Mouse (Mus musculus) 3134 (cell line): ENCODE data around the gene Nfib.

ENCODE experiments used
- DNase-seq: peaks from one replicate; pipeline ENCODE4 v3.0.0-alpha.2; 2011; ENCODE audit warnings: low spot score; ENCODE audit not compliant: insufficient read length; ENCODE audit errors: extremely low read depth

The Nfib gene

DNA sequence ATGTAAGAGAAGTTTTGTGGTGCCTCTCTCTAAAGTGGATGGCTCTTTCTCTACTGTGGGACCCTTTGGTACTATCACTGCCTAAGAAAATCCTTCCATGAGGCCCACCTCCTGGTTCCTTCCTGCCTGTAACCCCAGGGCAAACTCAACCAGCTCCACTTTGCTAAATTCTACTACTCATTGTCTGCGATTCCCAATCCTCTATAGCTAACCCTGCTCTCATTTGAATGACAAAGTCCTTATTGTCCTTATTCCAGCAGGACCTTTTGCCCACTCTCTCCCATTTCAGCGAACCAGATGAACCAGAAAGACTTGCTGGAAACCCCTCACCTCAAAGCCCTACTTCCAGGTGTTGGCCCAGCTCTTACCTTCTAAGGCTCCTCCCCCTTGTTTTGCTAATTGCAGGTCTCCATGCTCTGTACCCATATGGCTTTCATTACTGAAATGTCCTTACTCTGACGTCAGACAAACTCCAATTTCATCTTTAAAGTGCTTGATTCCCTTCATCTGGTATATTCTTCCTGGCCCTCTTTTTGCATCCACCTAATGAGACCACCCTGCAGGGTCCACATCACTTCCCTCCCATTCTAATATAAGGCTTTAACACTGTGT is 304.0 kb downstream of the Nfib start:
- DNase-seq, result no peak

DNA sequence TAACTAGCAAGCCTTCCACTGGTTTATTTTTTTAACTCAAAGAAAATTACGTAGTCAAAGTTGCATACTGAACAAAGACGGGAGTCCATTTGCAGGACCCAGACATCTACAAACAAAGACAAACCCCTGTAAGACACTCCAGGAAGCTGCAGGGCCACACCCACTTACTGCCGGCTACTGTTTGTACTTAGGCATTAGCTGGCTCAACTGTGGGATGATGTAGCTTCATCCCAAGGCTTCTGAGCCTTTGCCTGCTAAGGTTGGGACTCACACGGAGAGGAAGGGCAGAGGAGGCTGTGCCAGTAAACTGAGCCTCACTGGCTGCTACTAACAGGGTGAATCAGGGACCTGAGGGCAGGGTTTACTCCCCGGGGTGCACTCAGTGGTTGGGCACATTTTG is 305.0 kb downstream of the Nfib start:
- DNase-seq, result peak; percentile 76

DNA sequence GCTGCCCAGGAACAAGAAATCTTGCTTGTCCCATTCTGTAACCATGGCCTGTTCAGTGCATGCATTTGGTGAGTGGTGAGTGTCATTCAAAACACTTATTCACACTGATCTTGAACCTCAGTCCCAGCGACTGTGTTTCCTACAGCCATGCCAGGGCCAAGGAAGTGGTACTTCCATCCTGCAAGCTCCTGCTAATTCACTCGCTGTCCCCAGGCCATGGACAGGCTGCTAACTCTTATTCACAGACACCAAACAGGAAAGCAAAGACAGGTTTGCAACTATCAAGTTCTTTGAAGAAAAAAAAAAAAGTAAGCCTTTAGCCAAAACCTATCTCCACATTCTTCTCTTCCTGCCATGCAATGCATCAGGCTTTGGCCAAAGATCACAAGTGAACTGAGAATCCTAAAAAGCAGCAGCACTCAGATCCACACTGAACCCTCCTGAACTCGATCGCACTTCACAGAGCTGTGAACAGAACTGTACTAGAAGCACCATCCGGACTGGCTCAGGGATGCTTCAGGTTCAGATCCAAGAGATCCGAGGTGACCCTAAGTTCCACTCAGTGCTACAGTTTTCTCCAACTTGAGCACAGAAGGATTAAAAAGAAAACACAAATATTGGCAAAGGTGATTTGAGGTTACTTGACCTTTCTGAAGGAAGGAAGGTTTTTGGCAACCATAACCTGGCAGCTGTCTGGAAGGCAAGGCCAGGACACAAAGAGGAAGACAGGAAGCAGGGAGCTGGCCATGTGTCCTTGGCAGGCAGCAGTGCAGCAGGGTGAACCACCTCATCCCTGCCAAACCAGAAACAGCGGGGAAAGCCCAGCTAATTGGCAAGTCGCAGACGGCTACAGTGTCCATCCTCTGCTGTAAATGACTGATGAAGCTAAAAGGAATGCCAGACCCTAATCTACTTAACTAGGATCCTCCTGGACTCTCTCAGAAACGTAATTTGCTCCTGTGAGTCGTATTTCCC is 305.9 kb downstream of the Nfib start:
- peak; percentile 83 for DNase-seq

DNA sequence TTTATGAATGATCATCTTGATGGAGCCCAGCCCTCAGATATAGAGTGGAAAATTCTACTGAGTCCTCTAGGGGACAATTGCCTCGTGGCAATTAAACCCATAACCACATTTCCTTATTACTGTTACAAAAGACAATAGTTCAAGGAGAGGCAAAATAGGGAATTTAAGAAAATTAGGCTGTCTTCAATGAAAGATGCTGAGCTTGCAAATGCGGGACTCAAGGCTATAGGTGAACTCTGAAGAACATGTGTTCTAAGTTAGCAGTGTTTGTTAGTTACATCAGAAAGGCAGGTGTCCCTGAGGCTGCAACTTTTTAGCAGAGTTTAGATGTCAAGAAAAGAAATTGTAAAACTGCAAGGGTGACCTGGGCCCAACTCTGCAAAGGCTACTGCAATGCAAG is 307.3 kb downstream of the Nfib start:
- DNase-seq, result no peak

DNA sequence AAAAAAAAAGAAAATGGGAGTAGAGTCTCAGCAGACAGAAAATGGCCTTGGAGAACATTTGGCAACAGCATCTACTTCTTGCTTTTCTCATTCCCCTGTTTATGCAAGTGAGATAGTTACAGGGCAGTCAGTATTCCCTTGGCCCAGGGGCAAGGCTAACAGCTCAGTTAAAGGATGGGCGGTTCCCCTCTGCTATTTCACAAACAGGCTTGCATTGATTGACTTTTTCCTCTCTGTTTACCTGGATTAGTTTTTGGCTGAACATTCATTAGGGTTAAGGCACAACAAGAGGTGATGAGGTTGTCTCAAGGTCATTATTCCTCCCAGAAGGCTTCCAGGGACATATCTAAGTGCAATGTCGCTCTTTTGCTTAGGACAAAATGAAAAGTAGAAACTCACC is 308.7 kb downstream of the Nfib start:
- no peak for DNase-seq

DNA sequence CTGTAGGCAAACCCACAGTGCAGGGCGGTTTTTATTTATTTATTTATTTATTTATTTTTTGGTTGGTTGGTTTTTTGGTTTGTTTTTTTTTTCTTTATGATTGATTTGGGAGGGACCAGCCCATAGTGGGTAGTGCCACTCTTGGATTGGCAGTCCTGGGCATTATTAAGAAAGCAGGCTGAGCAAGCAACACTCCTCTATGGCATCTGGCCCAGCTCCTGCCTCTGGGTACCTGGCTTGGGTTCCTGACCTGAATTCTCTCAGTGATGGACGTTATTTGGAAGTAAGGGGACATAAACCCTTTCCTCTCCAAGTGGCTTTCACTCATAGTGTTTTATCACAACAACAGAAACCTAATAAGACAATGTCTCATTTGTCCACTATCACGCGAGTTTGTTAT is 309.5 kb downstream of the Nfib start:
- no peak for DNase-seq

DNA sequence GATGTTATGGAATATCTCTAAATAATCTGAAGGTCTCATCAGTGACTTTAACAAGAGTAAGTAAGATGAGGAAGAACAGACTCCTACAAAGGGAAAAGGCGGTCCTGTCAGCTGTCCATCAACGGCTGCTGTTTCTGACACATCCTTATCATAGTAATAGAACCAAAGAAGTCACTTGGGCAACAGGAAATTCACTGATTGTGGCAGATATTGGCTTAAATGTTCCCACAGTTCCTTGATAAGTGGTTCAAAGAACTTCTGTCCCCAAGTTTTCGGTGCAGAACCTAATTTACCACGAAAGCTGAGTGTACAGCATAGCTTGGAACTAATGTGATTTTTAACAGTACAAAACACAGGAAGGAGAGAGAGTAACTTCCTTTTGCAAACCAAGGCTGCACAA is 311.2 kb downstream of the Nfib start:
- no peak for DNase-seq

DNA sequence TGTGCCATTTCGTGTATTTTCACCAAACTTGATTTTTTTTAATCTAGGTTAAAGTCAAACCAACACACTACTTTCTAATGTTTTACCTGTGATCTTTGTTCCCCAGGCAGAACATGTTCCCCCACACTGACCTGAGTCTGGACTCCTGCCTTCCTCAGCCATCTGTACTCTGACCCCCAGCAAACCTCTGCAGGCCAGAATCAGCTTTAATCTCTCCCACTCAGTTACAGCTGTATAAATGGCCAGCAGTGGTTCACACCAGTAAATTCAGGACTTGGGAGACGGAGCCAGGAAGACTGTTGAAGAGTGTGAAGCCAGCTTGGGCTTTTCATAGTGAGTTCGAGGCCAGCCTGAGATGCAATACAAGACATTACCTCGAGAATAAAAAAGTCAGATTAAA is 312.5 kb downstream of the Nfib start:
- DNase-seq, result no peak

DNA sequence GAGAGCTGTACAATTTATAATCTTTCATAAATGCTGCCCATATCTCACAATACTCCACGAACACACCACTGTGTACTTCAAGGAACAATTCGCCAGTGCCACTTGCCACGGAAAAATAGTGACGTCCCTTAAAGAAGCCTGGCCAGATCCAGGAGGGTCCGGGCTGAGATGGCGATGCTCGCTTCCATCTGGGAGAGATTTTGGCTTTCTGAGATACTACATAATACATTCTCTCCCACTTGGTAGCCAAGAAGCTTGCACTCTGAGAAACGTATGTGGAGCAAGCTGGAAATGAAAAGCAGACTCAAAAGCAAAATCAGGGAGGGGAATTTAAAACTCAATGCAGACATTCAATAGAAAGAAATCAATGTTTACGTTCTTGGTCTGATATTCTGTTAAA is 313.1 kb downstream of the Nfib start:
- DNase-seq, result no peak

DNA sequence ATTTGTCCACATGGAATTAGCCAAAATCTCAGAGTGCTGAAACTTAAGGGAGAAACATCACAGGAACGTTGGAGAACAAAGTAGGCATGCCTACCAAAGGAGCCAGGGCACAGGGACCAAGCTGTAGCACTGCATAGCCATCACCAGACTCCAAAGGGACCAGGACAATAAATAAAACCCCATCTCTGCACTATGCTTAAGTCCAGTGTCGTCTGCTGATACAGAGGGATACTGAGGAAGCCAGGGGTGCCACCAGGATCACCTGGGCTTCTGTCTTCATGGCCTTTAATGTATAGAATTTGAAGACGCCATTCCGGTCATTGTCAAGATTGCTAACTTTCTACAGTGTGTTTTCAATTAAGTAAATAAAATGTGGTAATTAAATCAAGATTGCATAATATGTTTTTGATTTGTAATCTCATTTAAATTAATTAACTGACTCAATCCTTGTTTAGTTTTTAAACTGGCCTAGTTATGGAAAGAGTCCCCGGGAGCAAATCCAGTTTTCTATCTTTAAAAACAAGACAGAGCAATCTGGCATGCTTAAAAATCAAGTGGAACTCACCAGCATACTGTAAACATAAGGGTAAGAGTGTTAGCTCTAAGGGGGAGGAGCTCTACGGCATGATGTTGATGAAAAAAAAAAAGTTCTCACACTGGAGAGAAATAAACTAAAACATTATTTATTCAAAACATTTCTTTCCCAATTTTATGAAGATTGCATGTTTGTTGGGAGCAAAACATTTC is 313.7 kb downstream of the Nfib start:
- DNase-seq, result no peak

DNA sequence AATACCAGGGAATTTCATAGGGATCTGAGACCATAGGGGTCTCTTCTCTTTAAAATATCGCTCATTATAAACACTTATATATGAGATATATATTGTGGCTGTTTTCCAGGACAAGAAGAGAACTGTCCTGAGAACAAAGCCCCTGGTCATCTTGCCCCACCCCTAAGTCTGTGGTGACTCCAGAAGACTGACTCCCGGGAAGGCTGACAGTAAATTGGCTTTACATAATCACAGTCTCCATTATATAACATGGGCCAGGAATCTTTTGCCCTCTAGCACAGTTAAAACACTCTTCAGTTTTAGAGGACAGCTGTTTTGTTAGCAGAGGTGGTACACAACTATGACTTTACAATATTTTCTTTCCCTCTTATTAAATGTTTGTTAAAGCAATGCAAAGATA is 315.0 kb downstream of the Nfib start:
- DNase-seq, result no peak

DNA sequence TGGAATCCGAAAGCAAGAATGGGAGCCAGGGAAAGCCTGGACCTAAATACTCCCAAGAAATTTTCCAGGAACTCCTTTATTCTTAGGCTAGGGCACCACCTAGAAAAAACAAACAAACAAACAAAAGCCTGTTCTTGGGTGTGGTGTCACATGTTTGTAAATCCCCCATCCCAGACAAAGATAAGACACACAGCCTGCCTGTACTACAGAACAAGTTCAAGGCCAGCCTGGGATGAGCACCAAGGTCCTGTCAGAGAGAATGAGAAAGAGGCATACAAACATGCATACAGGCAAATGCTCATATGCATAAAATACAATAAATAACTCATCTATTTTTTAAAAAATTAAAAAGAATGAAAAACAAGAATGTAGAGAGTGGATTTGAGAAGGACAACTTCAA is 315.7 kb downstream of the Nfib start:
- no peak for DNase-seq

DNA sequence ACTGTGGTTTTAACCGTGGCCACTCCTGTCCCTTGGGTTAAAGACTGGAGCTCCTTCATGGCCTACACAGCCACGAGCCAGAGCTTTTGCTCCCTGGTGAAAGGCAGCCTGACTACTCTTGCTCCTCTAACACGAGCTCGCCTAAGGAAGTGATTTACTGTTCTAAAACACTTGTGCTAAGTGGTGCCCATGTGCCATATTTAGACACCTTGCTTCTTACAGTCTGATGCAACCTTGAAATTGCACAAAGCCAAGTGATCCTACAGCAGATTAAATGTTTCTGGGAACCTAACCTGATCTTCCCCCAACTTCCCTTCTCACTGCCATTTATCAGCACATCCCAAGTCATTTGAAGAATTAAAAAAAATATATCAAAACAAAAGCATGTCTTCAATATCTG is 317.9 kb downstream of the Nfib start:
- no peak for DNase-seq

DNA sequence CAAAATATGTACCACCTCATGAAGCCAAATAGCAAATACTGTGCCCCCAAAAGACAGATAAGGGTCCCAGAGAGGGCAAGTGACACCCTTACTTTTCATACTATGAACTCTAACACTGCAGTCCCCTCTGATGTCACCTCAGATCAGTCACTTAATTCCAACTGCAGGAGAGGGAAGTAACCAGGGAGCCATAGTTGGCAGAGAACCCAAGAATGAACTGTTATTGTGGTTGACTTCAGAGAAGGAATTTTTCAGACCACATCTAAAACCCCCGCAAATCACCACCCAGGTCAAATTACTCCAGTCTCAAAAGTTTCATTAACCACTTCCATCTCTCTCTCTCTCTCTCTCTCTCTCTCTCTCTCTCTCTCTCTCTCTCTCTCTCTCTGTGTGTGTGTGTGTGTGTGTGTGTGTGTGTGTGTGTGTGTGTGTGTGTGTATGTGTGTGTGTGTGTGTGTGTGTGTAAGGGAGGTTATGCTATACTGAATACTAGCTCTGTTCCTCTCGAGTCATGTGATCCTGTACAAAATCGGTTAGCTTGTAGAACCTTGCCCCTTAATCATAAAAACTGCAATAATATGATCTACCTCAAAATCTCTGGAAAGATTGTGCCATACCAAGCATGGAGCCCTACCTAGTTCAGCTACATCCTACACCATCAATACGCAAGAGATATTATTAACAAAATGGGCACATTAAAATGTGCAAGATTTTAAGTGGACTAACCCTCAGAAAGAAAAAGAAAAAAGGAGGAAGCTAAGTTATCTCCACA is 319.1 kb downstream of the Nfib start:
- peak; percentile 67 for DNase-seq

DNA sequence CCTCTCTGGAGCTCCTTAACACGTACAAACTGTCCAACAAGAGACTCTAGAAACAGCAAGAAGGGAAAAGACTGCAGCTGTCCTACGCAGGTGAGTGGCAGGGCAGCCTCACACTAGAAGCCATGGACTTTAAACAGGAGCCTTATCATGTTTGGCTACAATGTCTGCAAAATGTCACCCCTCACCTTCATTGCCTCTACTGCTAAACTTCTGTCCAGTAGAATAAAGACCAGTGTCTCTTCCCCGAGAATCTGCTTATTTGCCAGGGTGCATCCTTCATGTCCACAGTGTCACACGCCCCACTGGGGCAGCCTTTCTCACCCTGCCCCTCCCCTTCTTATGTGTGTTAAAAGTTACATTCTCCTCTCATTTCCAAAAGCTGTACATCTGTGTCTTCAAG is 319.9 kb downstream of the Nfib start:
- DNase-seq, result no peak

DNA sequence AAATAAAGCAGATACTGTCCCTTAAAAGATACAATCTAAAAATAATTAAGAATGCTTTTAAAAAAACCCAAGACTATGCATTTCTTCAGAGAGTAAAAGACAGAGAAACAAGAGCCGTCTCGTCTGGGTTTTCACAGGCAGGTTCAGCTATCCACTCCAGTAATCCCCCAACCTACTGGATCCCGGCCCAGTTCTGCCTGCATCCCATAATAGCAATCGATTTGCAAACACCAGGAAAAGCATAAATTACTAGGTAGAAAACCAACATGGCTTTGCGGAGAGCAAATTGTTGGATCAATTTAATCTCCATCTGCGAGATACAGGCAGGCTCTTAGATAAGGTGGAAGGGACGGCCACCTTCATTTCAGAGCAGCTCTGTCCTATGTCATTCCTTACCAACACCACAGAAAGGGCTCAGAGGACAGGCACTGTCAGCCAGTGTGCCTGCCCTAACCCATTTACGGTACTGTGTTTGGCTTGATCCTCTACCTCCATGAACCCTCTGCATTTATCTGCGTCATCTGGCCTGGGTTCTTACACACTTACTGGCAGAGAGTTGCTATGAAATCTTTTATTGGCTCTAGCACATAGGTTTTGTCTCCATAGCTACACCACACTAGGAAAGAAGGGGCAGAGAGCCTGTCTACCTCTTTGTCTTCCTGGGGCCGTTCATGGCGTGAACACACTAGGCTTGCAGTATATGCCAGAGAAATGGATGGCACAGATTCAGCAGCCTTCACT is 321.4 kb downstream of the Nfib start:
- no peak for DNase-seq

DNA sequence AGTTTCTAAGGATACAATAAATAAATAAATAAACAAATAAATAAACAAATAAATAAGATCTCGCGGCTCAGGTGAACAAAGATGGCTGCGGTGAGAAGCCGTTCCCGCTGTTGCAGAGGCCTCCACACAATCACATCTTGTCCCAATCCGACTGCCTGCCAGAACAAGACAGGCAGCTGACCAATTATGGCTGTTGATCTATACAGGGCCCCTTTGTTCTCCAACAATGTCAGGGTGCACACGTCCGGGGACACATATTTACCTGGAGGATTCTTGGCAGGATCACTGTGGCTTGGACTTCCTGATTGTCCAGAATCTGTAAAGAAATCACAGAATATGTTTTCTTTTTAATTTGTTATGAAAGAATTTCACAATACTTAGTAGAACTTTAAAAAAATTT is 322.2 kb downstream of the Nfib start:
- DNase-seq, result no peak

DNA sequence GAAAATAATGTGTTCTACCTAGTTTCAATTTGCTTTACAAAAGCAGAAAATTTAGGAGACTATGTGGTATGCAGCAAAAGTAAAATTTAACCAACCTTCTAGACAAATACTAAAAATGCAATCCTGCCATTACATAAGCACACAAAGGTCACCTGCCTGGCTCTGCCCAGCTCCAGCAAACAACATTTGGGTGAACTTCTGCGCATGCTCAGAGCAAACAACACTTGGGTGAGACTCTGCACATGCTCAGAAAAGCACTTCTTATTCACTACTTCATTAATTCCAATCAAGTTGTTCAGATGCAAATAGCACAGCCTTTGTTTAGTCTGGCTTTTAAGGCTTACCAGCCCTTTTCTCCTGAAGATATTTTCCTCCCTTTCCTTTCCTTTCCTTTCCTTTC is 323.8 kb downstream of the Nfib start:
- no peak for DNase-seq

DNA sequence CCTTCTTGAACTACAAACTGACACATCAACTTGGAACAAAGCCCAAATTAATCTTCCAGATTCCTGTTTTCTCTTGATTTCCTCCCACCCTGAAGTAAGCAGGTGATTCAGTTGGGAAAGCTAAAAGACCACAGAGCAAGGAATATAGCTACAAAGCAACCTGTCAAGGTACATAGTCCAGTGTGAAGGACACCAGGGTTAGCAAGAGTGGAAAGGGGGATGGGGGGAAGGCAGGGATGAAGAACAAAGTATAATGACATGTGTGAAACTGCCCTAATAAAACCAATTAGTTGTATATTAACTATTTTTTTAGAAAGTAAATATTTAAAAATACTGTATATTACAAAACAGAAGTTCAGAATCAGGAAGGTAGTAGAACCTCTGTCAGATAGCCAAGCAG is 325.0 kb downstream of the Nfib start:
- no peak for DNase-seq

DNA sequence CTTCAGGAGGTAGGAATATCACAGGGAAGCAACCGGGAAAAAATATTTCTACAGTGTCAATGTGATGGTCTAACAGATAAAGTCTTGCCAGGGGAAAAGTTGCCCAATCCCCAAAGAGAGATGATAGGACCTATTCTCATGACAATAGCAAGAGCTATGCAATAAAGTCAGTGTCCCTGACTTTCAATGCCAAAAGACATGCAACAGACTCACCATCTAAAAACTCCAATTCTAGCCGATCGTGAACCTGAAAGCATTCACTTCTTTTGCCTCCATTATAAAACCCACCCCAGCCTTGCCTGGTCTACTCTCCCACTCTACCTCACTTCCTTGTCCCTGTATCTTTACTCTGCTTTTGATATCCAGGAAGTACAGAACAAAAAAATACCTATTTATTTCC is 327.5 kb downstream of the Nfib start:
- DNase-seq, result no peak
